Mouse (Mus musculus): ENCODE results near the gene Gstz1. TPM values are rescaled to one million over a fixed set of nuclear protein-coding genes. Genes with fewer than 3 reads are reported as not detected.
"Not testable (repeated sequence)": the region's sequence is repeated elsewhere in the genome, so short reads cannot be mapped to it uniquely, and the experiment has no call there.

Gstz1 gene
- total and polyA plus RNA-seq, 2 experiments from 2014 or later = 45.6 to 61.1 TPM

GRCm38 (mm10) chr12:87149471-87149870 lies 2.5 kb downstream of the Gstz1 start:
- TF ChIP-seq CTCF (IDR thresholded peaks at IDR 0.05; ENCODE audit: low read depth) = no peak
- ATAC-seq (no peak), DNase-seq (ENCODE audit: low spot score) (no peak)
- 98% methylated on average over 5 of the region's 5 CpGs for WGBS
- peaks cover 13% of the 10 kb centered on the region for H3K4me1 ChIP-seq (ENCODE audit: insufficient read depth, low read length)
- no peak overlapping the region for H3K27ac ChIP-seq
- no peak overlapping the region for H3K9ac ChIP-seq (replicated peaks; ENCODE audit: low read length)
- no peak overlapping the region for H3K4me3 ChIP-seq (ENCODE audit: low read length)
- no peaks in the 10 kb centered on the region for H3K9me3 ChIP-seq (ENCODE audit: low read length)
- H3K27me3 ChIP-seq (ENCODE audit: insufficient read depth, low read length) = no peaks in the 10 kb centered on the region
- H3K36me3 ChIP-seq (ENCODE audit: insufficient read depth, low read length) = no peaks in the 10 kb centered on the region
- no peak overlapping the region for H3K4me2 ChIP-seq (ENCODE audit: low read depth, low read length)

GRCm38 (mm10) chr12:87154448-87154847 lies 7.5 kb downstream of the Gstz1 start:
- H3K36me3 ChIP-seq (ENCODE audit: insufficient read depth, low read length); H3K4me1 ChIP-seq (ENCODE audit: insufficient read depth, low read length); H3K4me2 ChIP-seq (ENCODE audit: low read depth, low read length); H3K4me3 ChIP-seq (ENCODE audit: low read length); DNase-seq (ENCODE audit: low spot score); H3K9me3 ChIP-seq (ENCODE audit: low read length); H3K27me3 ChIP-seq (ENCODE audit: insufficient read depth, low read length); H3K27ac ChIP-seq; H3K9ac ChIP-seq (replicated peaks; ENCODE audit: low read length); ATAC-seq: not testable (repeated sequence)
- 88% methylated on average over 4 of the region's 4 CpGs for WGBS

- no peak overlapping the region for H3K4me3 ChIP-seq (ENCODE audit: low read length)
- TF ChIP-seq CTCF (IDR thresholded peaks at IDR 0.05; ENCODE audit: low read depth) = no peak
- WGBS = 64% methylated on average over 4 of the region's 4 CpGs
- no peak overlapping the region for H3K27ac ChIP-seq
- no peaks in the 10 kb centered on the region for H3K27me3 ChIP-seq (ENCODE audit: insufficient read depth, low read length)
- 0 out of 2 replicates have a peak, but pooled peaks cover 3% of the 10 kb centered on the region for H3K36me3 ChIP-seq (ENCODE audit: insufficient read depth, low read length)
- no peak overlapping the region for H3K4me2 ChIP-seq (ENCODE audit: low read depth, low read length)
- ATAC-seq = no peak
- no peak overlapping the region for H3K9ac ChIP-seq (replicated peaks; ENCODE audit: low read length)
- H3K4me1 ChIP-seq (ENCODE audit: insufficient read depth, low read length) = no peaks in the 10 kb centered on the region
- DNase-seq (ENCODE audit: low spot score) = no peak
- no peaks in the 10 kb centered on the region for H3K9me3 ChIP-seq (ENCODE audit: low read length)
These were observed 10.4 kb downstream of the Gstz1 start for GRCm38 (mm10) chr12:87157361-87157760.

- DNase-seq (ENCODE audit: low spot score) = no peak
- WGBS = 73% methylated on average over 7 of the region's 7 CpGs
- Histone ChIP-seq H3K27me3 (ENCODE audit: insufficient read depth, low read length) (no peaks in the 10 kb centered on the region), H3K4me3 (ENCODE audit: low read length) (no peak overlapping the region), H3K27ac (no peak overlapping the region), H3K36me3 (ENCODE audit: insufficient read depth, low read length) (peaks cover 5% of the 10 kb centered on the region; the same call in 1 of the 2 replicates), H3K4me1 (ENCODE audit: insufficient read depth, low read length) (no peaks in the 10 kb centered on the region), H3K4me2 (ENCODE audit: low read depth, low read length) (no peak overlapping the region), H3K9ac (replicated peaks; ENCODE audit: low read length) (no peak overlapping the region), H3K9me3 (ENCODE audit: low read length) (no peaks in the 10 kb centered on the region)
- TF ChIP-seq CTCF (IDR thresholded peaks at IDR 0.05; ENCODE audit: low read depth) = no peak
- no peak for ATAC-seq
These were observed 11.1 kb downstream of the Gstz1 start for GRCm38 (mm10) chr12:87158099-87158498.

DNA sequence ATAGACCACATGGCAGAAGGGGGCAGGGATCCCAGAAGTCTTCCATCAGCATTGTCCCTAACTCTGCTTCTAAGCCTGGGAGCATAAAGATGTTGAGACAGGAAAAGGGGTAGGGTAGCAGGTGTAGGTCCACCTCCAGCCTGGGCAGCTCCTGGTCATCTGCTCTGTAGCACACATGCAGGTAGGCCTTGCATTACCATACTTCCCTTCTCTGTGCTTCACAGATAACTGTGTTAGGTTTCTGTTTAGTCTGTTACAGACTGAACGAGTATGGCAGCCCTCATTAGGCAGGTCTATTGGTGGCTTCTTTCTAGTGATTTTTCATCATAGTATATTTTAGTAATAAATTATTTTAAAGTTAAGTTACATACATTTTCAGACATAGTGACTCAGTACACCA lies 13.3 kb downstream of the Gstz1 start:
- TF ChIP-seq CTCF (IDR thresholded peaks at IDR 0.05; ENCODE audit: low read depth) = no peak
- Histone ChIP-seq H3K4me3 (ENCODE audit: low read length) (no peak overlapping the region), H3K4me2 (ENCODE audit: low read depth, low read length) (no peak overlapping the region), H3K9ac (replicated peaks; ENCODE audit: low read length) (no peak overlapping the region), H3K27ac (no peak overlapping the region), H3K27me3 (ENCODE audit: insufficient read depth, low read length) (no peaks in the 10 kb centered on the region), H3K36me3 (ENCODE audit: insufficient read depth, low read length) (peaks cover 5% of the 10 kb centered on the region; the same call in 1 of the 2 replicates), H3K9me3 (ENCODE audit: low read length) (no peaks in the 10 kb centered on the region), H3K4me1 (ENCODE audit: insufficient read depth, low read length) (no peaks in the 10 kb centered on the region)
- 88% methylated on average over 1 of the region's 1 CpGs for WGBS
- ATAC-seq (no peak), DNase-seq (ENCODE audit: low spot score) (no peak)

- no peaks in the 10 kb centered on the region for H3K9me3 ChIP-seq (ENCODE audit: low read length)
These were observed 13.8 kb downstream of the Gstz1 start for GRCm38 (mm10) chr12:87160815-87161214.

DNA sequence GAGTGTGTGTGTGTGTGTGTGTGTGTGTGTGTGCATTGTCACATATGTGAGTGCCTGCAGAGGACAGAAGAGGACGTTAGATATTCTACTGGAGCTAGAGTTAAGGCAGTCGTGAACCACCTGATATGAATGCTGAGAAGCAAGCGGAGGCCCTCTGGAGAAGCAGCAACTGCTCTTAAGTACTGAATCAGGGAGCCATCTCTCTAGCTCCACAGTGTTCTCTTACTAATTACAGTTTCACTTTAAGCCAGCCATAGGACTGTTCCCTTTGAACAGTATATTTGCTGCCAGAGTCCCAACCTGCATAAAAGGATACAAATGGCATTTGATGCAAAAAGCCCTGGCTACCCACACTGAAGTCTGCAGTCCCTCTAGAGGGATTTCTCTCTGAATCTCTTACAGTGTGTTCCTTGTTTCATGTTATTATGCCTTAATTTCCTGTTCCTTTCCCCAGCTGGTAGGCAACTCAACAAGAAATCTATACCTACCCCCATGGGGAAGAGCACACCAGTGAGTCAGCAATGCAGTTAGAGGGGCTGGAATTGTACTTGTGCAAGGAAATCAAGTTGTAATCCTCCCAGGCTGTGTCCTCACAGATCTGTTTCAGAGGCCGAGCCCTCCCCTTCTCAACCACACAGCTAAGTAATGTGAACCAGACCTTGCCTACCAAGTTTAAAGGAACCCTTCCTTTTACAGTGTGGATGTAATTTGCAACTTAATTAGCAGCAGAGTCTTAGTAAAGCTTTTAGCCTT lies 28.4 kb downstream of the Gstz1 start:
- H3K9ac ChIP-seq (replicated peaks; ENCODE audit: low read length) = no peak overlapping the region
- DNase-seq (ENCODE audit: low spot score) = peak; percentile 8

More at GRCm38 (mm10) chr12:87160815-87161214, 13.8 kb downstream of the Gstz1 start:
- DNase-seq (ENCODE audit: low spot score) = no peak
- no peak for ATAC-seq
- no peak overlapping the region for H3K4me2 ChIP-seq (ENCODE audit: low read depth, low read length)
- no peak overlapping the region for H3K9ac ChIP-seq (replicated peaks; ENCODE audit: low read length)
- H3K4me1 ChIP-seq (ENCODE audit: insufficient read depth, low read length) = no peaks in the 10 kb centered on the region
- no peaks in the 10 kb centered on the region for H3K27me3 ChIP-seq (ENCODE audit: insufficient read depth, low read length)
- H3K27ac ChIP-seq = no peak overlapping the region
- WGBS = 89% methylated on average over 5 of the region's 5 CpGs
- peaks cover 5% of the 10 kb centered on the region; the same call in 1 of the 2 replicates for H3K36me3 ChIP-seq (ENCODE audit: insufficient read depth, low read length)
- no peak for TF ChIP-seq CTCF (IDR thresholded peaks at IDR 0.05; ENCODE audit: low read depth)
- H3K4me3 ChIP-seq (ENCODE audit: low read length) = no peak overlapping the region

More for the DNA sequence above, 28.4 kb downstream of the Gstz1 start:
- H3K4me3 ChIP-seq (ENCODE audit: low read length) = no peak overlapping the region
- no peaks in the 10 kb centered on the region for H3K9me3 ChIP-seq (ENCODE audit: low read length)
- no peak overlapping the region for H3K4me2 ChIP-seq (ENCODE audit: low read depth, low read length)
- TF ChIP-seq CTCF (IDR thresholded peaks at IDR 0.05; ENCODE audit: low read depth) = no peak
- peak overlapping the region; percentile 6; the same call in 1 of the 2 replicates for H3K27ac ChIP-seq
- peaks cover 22% of the 10 kb centered on the region; the same call in 1 of the 2 replicates for H3K36me3 ChIP-seq (ENCODE audit: insufficient read depth, low read length)
- no peak for ATAC-seq
- 77% methylated on average over 4 of the region's 4 CpGs for WGBS
- no peaks in the 10 kb centered on the region for H3K27me3 ChIP-seq (ENCODE audit: insufficient read depth, low read length)
- no peaks in the 10 kb centered on the region for H3K4me1 ChIP-seq (ENCODE audit: insufficient read depth, low read length)

Measured in hindbrain, postnatal 0 days (tissue).